Comparison of ENCODE assay signal across 8 mouse cellular contexts in genomic region chr12:100338055-100338454, GRCm38 (mm10).
A peak's percentile ranks its signal among the peaks of the same experiment; 100 is the strongest.
DNase-seq lines count a peak whose midpoint lies in the region; ATAC-seq and TF ChIP-seq lines count a peak whose summit lies in the region.
"Had no signal": no experiment of that assay in that cellular context is flagged by ENCODE, and none has a peak within 500 bp of the region (broad histone marks: within the 10 kb centered on the region; RNA-seq: fewer than 3 reads in every experiment).

No protein-coding gene starts in this region.

- ATAC-seq in lung, postnatal 0 days: peak; percentile 47; the same call in 1 of the 2 replicates

- no peaks in the 10 kb centered on the region for H3K36me3 ChIP-seq in lung, postnatal 0 days (ENCODE audit: insufficient read depth, low read length)

- no peak overlapping the region for H3K27ac ChIP-seq in lung, postnatal 0 days (ENCODE audit: low read length)
- H3K27ac ChIP-seq: limb, embryonic 12.5 days had no signal

- no peak for TF ChIP-seq EP300 in lung, postnatal 0 days (IDR thresholded peaks at IDR 0.05)

- no peak overlapping the region for H3K9ac ChIP-seq in lung, postnatal 0 days (replicated peaks; ENCODE audit: low read depth)
- H3K9ac ChIP-seq: limb, embryonic 12.5 days had no signal

- 57% methylated on average over 3 of the region's 3 CpGs for WGBS in lung, adult 2 months
- WGBS in lung, postnatal 0 days: 57% methylated on average over 3 of the region's 3 CpGs

- no peak overlapping the region for H3K4me2 ChIP-seq in lung, postnatal 0 days (replicated peaks; ENCODE audit: low read depth, low read length)
- H3K4me2 ChIP-seq: limb, embryonic 12.5 days had no signal

- H3K27me3 ChIP-seq in lung, postnatal 0 days (replicated peaks; ENCODE audit: insufficient read depth, low read length): no peaks in the 10 kb centered on the region
- H3K27me3 ChIP-seq: limb, embryonic 12.5 days had no signal

- no peak for TF ChIP-seq POLR2A in lung, adult 2 months (IDR thresholded peaks at IDR 0.05; ENCODE audit: borderline replicate concordance, extremely low read depth, low read depth, low read length)

- peak; percentile 44 for TF ChIP-seq CTCF in lung, adult 2 months (IDR thresholded peaks at IDR 0.05; ENCODE audit: insufficient read depth, low read length)
- peak; percentile 62 for TF ChIP-seq CTCF in lung, postnatal 0 days (IDR thresholded peaks at IDR 0.05)

- no peaks in the 10 kb centered on the region for H3K9me3 ChIP-seq in lung, postnatal 0 days (ENCODE audit: low read length)
- H3K9me3 ChIP-seq: limb, embryonic 12.5 days had no signal

- H3K4me1 ChIP-seq in lung, adult 2 months (ENCODE audit: control insufficient read depth, insufficient read depth, low read length): no peaks in the 10 kb centered on the region
- H3K4me1 ChIP-seq in lung, postnatal 0 days (ENCODE audit: insufficient read depth, low read depth, low read length): no peaks in the 10 kb centered on the region
- H3K4me1 ChIP-seq: limb, embryonic 12.5 days had no signal

- H3K4me3 ChIP-seq in lung, adult 2 months (replicated peaks; ENCODE audit: extremely low read depth, low read depth, low read length): no peak overlapping the region
- H3K4me3 ChIP-seq in lung, postnatal 0 days (ENCODE audit: low read depth, low read length): no peak overlapping the region
- H3K4me3 ChIP-seq: limb, embryonic 12.5 days had no signal

- no peak for DNase-seq in lung, adult 2 months
- DNase-seq in lung, postnatal 25 days (ENCODE audit: low spot score): no peak
- DNase-seq in embryo, embryonic 10 days (ENCODE audit: low spot score): peak; percentile 42
- peak; percentile 32 for DNase-seq in lung, postnatal 0 days (ENCODE audit: low spot score)
- DNase-seq in testis, postnatal 14 days (ENCODE audit: low spot score): no peak
- DNase-seq in thymus, postnatal 36 days: no peak
- DNase-seq in layer of hippocampus, adult 18-20 months (ENCODE audit: low spot score in 2 of 2): no peak

Comparison
In these comparisons a context has a peak if more than half of its experiments do, and no peak if none do; other contexts are left out.
1. DNase-seq: peak in embryo, embryonic 10 days (single experiment) and lung, postnatal 0 days (single experiment); none in lung, adult 2 months (single experiment), lung, postnatal 25 days (single experiment), testis, postnatal 14 days (single experiment), thymus, postnatal 36 days (0 of 2) and layer of hippocampus, adult 18-20 months (0 of 2).